Mouse (Mus musculus): ENCODE results near the gene Gm6169. TPM values are rescaled to one million over a fixed set of nuclear protein-coding genes. Genes with fewer than 3 reads are reported as not detected.

Gm6169 gene
- polyA plus RNA-seq, 1 experiment from 2014 or later, result 0.42 TPM

- 42% methylated on average over 4 of the region's 4 CpGs for WGBS
- H3K27ac ChIP-seq (replicated peaks; ENCODE audit: low read depth, low read length), result no peak overlapping the region
- H3K9me3 ChIP-seq (replicated peaks; ENCODE audit: control insufficient read depth, low read length), result no peaks in the 10 kb centered on the region
- H3K4me1 ChIP-seq (ENCODE audit: control insufficient read depth, insufficient read depth, low read length), result no peaks in the 10 kb centered on the region
- no peak for ATAC-seq (replicated peaks; ENCODE audit: insufficient number of reproducible peaks, low FRiP score, low TSS enrichment, low read depth)
- no peak overlapping the region for H3K4me2 ChIP-seq (ENCODE audit: low read depth, low read length)
- no peak overlapping the region for H3K4me3 ChIP-seq (ENCODE audit: low read depth, low read length)
- no peak for DNase-seq (ENCODE audit: low spot score)
- H3K27me3 ChIP-seq (ENCODE audit: control insufficient read depth, insufficient read depth, low read length), result no peaks in the 10 kb centered on the region
- no peak overlapping the region for H3K9ac ChIP-seq (replicated peaks; ENCODE audit: low read length)
- H3K36me3 ChIP-seq (replicated peaks; ENCODE audit: control insufficient read depth, insufficient read depth, low read depth, low read length), result no peaks in the 10 kb centered on the region
Measured at GRCm38 (mm10) chr13:97057817-97058216, 41.2 kb downstream of the Gm6169 start.

- Histone ChIP-seq H3K27ac (replicated peaks; ENCODE audit: low read depth, low read length) (no peak overlapping the region), H3K4me1 (ENCODE audit: control insufficient read depth, insufficient read depth, low read length) (no peaks in the 10 kb centered on the region), H3K9ac (replicated peaks; ENCODE audit: low read length) (no peak overlapping the region), H3K36me3 (replicated peaks; ENCODE audit: control insufficient read depth, insufficient read depth, low read depth, low read length) (no peaks in the 10 kb centered on the region), H3K4me3 (ENCODE audit: low read depth, low read length) (no peak overlapping the region), H3K27me3 (ENCODE audit: control insufficient read depth, insufficient read depth, low read length) (no peaks in the 10 kb centered on the region), H3K9me3 (replicated peaks; ENCODE audit: control insufficient read depth, low read length) (no peaks in the 10 kb centered on the region), H3K4me2 (ENCODE audit: low read depth, low read length) (no peak overlapping the region)
- DNase-seq (ENCODE audit: low spot score) (no peak), ATAC-seq (replicated peaks; ENCODE audit: insufficient number of reproducible peaks, low FRiP score, low TSS enrichment, low read depth) (no peak)
- WGBS, result 86% methylated on average over 8 of the region's 8 CpGs
Measured at GRCm38 (mm10) chr13:97053844-97054243, 45.2 kb downstream of the Gm6169 start.

- Histone ChIP-seq H3K9ac (replicated peaks; ENCODE audit: low read length) (no peak overlapping the region), H3K27me3 (ENCODE audit: control insufficient read depth, insufficient read depth, low read length) (no peaks in the 10 kb centered on the region), H3K27ac (replicated peaks; ENCODE audit: low read depth, low read length) (no peak overlapping the region), H3K4me1 (ENCODE audit: control insufficient read depth, insufficient read depth, low read length) (no peaks in the 10 kb centered on the region), H3K36me3 (replicated peaks; ENCODE audit: control insufficient read depth, insufficient read depth, low read depth, low read length) (no peaks in the 10 kb centered on the region), H3K4me3 (ENCODE audit: low read depth, low read length) (no peak overlapping the region), H3K4me2 (ENCODE audit: low read depth, low read length) (no peak overlapping the region), H3K9me3 (replicated peaks; ENCODE audit: control insufficient read depth, low read length) (no peaks in the 10 kb centered on the region)
- peak; percentile 91 for DNase-seq (ENCODE audit: low spot score)
- 17% methylated on average over 11 of the region's 11 CpGs for WGBS
- no peak for ATAC-seq (replicated peaks; ENCODE audit: insufficient number of reproducible peaks, low FRiP score, low TSS enrichment, low read depth)
Measured at GRCm38 (mm10) chr13:97052667-97053066, 46.4 kb downstream of the Gm6169 start.

- Histone ChIP-seq H3K36me3 (replicated peaks; ENCODE audit: control insufficient read depth, insufficient read depth, low read depth, low read length) (no peaks in the 10 kb centered on the region), H3K27me3 (ENCODE audit: control insufficient read depth, insufficient read depth, low read length) (no peaks in the 10 kb centered on the region), H3K4me3 (ENCODE audit: low read depth, low read length) (no peak overlapping the region), H3K9ac (replicated peaks; ENCODE audit: low read length) (no peak overlapping the region), H3K27ac (replicated peaks; ENCODE audit: low read depth, low read length) (no peak overlapping the region), H3K9me3 (replicated peaks; ENCODE audit: control insufficient read depth, low read length) (no peaks in the 10 kb centered on the region), H3K4me1 (ENCODE audit: control insufficient read depth, insufficient read depth, low read length) (no peaks in the 10 kb centered on the region), H3K4me2 (ENCODE audit: low read depth, low read length) (no peak overlapping the region)
- DNase-seq (ENCODE audit: low spot score) (no peak), ATAC-seq (replicated peaks; ENCODE audit: insufficient number of reproducible peaks, low FRiP score, low TSS enrichment, low read depth) (no peak)
- 82% methylated on average over 6 of the region's 6 CpGs for WGBS
Measured at GRCm38 (mm10) chr13:97051158-97051557, 47.9 kb downstream of the Gm6169 start.

Other genes with a start within 250 kb of the Gm6169 start
- 0.07 and 0.10 TPM in 2 replicates for gene Gcnt4, start 174.5 kb downstream of the Gm6169 start, polyA plus RNA-seq (2014; fragmentation: Nextera tagmentation; extraction: Ambion mirVana)
- gene 1700029F12Rik, start 64.9 kb downstream of the Gm6169 start, polyA plus RNA-seq (2014; fragmentation: Nextera tagmentation; extraction: Ambion mirVana), result not detected in 2 replicates
- gene Fam169a, start 32.0 kb downstream of the Gm6169 start, polyA plus RNA-seq (2014; fragmentation: Nextera tagmentation; extraction: Ambion mirVana), result 8.9 and 9.1 TPM in 2 replicates
- 30.2 and 32.0 TPM in 2 replicates for gene Gfm2, start 38.7 kb upstream of the Gm6169 start, polyA plus RNA-seq (2014; fragmentation: Nextera tagmentation; extraction: Ambion mirVana)
- gene Nsa2, start 38.7 kb upstream of the Gm6169 start, polyA plus RNA-seq (2014; fragmentation: Nextera tagmentation; extraction: Ambion mirVana), result 78.0 and 84.7 TPM in 2 replicates
- 25.9 and 28.3 TPM in 2 replicates for gene Hexb, start 99.1 kb upstream of the Gm6169 start, polyA plus RNA-seq (2014; fragmentation: Nextera tagmentation; extraction: Ambion mirVana)
- gene Enc1, start 141.9 kb upstream of the Gm6169 start, polyA plus RNA-seq (2014; fragmentation: Nextera tagmentation; extraction: Ambion mirVana), result 8.3 and 10.5 TPM in 2 replicates

Data from embryonic facial prominence, embryonic 11.5 days (tissue).